Mouse (Mus musculus) layer of hippocampus, adult 2 months (tissue): Measurements from ENCODE around the gene Sqor. TPM values are rescaled to one million over a fixed set of nuclear protein-coding genes. Genes with fewer than 3 reads are reported as not detected.

Source experiments
- DNase-seq, 2 experiments: peaks; one replicate each; pipeline ENCODE4 v3.0.0; 2022; ENCODE audit warnings: low spot score in 2 of 2
- H3K27ac ChIP-seq: fragments of 200-600 bp; 2 replicates; pipeline ENCODE4 v1.8.1; 2022
- H3K4me3 ChIP-seq: fragments of 200-600 bp; 2 replicates; pipeline ENCODE4 v1.8.1; 2022; ENCODE audit warnings: mild to moderate bottlenecking
- CTCF ChIP-seq: fragments of 200-600 bp; conservative IDR thresholded peaks from 2 replicates; pipeline ENCODE4 v1.8.1; 2022; ENCODE audit warnings: antibody characterized with exemption, mild to moderate bottlenecking, moderate library complexity
- long read RNA-seq, 2 experiments: library from polyadenylated mRNA; stranded (forward); transcript quantifications; one replicate each; pipeline ENCODE4 v2.0.0; 2021; ENCODE audit warnings: borderline mapping rate in 2 of 2
- total RNA-seq, 2 experiments: library from RNA; stranded (reverse); gene quantifications; 2 replicates each; pipeline ENCODE4 v1.2.3; 2021

Sqor gene
- 1 to 10 TPM; 4.3 to 5.5 TPM for total RNA-seq
- long read RNA-seq, experiment 1, partial matches to known transcripts: 1 of 2 reads
- long read RNA-seq, experiment 1, other reads (novel, unspliced or antisense): 0 of 2 reads
- long read RNA-seq, experiment 2, partial matches to known transcripts: 0 of 2 reads
- long read RNA-seq, experiment 2, other reads (novel, unspliced or antisense): 0 of 2 reads

DNA sequence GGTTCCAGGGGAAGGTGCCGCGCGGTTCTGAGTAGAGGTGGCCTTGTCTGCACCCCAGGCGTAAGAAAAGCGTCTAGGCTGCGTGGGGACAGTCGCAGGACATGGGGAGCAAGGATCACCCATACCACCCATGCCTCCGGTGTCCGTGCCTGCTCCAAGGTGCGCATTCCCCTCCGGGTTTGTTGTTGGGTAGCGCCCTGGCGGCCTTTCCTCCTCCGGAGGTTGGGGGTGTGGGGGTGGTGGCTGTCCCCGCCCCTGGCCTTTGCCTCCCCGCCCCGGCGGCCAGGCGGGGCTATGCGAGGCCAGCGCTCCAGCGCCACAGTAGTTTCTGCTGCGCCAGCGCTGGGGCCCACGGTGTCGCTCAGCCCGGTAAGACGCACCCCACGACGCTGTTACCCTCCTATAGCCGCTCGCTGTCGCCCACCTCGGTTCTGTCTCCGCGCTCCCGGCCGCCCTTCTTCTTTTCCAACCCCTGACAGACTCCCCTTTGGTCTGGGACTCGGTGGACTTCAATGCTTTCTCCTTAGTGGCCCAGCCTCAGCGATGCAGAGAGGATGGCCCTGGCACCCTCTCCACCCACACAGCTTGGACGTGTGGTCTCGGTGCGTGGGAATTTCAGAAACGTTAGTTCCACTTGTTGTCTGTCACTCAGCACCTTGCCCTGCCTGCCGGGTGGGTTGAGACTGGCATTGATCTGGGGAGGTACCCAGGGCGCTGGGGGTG, at the start of gene Sqor:
Gene Sqor, plus strand, starts transcription at position 167 of the 723 bp plus-strand sequence.
- Histone ChIP-seq H3K27ac (peak within 1 kb of the TSS; percentile 74), H3K4me3 (peak within 1 kb of the TSS; percentile 63)
- DNase-seq: peak; percentile 10 to 30
- no peak; the same call in 1 of the 2 replicates for TF ChIP-seq CTCF

DNA sequence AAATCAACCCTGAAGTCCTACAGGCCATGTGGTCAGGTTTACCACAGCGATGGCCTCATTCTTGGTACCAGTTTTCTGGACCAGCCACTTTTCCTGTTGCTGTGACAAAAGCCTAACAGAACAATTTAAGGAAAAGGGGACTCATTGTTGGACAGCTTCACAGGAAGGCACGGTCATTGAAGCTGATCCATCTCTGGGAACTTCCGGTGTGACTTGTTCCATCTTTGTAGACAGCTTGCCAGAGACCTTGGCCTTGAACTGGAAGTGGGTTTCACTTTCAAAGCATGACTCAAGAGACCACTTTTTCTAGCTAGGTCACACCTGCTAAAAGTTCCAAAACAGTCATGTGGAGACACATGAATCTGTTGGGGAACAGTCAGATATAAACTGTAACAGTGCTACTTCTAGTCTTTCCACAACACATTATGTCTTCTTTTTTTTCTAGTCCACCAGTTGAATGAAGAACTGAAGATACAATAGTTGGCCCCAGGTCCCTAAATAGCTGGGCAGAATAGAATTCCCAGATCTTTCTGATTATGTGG, 48.7 kb upstream of the Sqor start:
- no peak for DNase-seq
- TF ChIP-seq CTCF: no peak
- H3K27ac ChIP-seq: no peak overlapping the region
- H3K4me3 ChIP-seq: no peak overlapping the region

DNA sequence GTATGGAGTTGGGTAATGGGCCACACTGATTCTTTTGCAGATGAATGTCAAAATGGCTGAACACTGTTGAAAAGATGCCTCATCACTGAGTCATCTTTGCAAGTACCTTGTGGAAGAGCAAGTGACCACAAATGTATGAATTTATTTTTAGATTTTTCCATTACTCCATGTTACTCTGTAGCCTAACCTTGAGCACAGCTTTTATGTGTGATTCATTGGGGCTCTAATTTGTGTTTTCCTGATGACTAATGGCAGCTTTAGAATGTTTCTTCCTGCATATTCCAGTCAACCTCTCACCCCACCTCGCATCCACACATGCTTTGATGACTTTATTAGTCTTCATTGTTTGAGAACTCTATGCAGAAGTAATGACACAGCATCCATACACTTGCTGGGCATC, 45.8 kb upstream of the Sqor start:
- no peak for DNase-seq
- H3K27ac ChIP-seq: no peak overlapping the region

DNA sequence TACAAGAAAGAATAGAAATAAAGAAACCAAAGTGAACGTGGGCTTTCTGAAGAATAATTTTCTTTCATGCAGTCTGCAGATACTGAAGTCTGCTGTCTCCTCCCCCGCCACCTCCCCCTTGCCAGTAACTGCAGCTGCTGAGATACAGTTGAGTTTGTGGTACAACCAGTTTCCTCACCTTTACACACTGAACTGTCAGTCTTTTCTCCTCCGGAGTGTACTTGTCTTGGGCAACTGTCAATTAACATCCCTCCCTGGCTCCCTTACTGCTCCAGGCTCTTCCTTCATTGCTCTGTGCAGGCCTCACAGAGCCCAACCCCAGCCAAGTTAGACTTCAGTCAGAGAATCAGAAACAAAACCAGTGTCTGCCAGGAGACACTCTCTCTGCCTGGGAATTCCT, 44.5 kb upstream of the Sqor start:
- TF ChIP-seq CTCF: no peak
- no peak for DNase-seq
- Histone ChIP-seq H3K27ac (no peak overlapping the region), H3K4me3 (no peak overlapping the region)

More for the DNA sequence above, 45.8 kb upstream of the Sqor start:
- TF ChIP-seq CTCF: no peak
- no peak overlapping the region for H3K4me3 ChIP-seq

DNA sequence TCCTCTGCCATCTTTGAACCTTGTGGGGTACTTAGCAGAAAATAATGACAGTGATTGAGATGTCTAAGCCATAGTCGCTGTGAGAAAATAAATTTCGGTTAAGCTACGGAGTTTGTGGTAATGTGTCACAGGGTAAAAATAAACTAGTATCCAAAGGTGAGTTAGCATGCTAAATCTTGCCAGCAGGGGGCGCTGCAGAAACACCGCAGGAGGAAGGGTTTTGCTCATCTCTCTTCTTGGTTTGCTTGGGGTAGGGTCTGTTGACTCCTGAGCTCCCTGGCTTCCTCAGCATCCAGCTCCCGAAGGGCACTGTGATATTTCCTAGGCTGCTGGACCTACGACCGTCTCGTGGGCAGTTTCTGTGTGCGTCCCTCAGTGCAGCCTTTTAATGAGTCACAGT, 39.4 kb upstream of the Sqor start:
- no peak for DNase-seq
- Histone ChIP-seq H3K27ac (no peak overlapping the region), H3K4me3 (no peak overlapping the region)
- TF ChIP-seq CTCF: peak; percentile 76

DNA sequence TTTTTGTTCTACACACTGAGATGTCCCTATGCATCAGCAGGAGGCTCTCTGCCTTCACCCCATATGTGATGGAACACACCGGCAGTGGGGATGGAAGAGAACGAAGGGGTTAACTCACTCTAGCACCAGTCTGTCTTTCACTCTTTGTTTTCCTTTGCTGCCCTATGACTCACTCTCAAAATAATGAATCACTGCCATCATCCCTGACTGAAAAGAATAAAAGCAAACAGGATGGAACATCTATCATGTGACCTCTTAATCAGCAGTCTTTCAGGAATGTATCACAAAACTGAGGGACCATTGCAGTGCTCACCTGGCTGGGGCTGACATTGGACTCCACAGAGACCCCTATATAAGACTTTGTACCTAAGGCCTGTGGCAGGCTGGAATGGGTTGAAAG, 33.6 kb upstream of the Sqor start:
- Histone ChIP-seq H3K27ac (no peak overlapping the region), H3K4me3 (no peak overlapping the region)
- no peak for DNase-seq
- TF ChIP-seq CTCF: no peak

DNA sequence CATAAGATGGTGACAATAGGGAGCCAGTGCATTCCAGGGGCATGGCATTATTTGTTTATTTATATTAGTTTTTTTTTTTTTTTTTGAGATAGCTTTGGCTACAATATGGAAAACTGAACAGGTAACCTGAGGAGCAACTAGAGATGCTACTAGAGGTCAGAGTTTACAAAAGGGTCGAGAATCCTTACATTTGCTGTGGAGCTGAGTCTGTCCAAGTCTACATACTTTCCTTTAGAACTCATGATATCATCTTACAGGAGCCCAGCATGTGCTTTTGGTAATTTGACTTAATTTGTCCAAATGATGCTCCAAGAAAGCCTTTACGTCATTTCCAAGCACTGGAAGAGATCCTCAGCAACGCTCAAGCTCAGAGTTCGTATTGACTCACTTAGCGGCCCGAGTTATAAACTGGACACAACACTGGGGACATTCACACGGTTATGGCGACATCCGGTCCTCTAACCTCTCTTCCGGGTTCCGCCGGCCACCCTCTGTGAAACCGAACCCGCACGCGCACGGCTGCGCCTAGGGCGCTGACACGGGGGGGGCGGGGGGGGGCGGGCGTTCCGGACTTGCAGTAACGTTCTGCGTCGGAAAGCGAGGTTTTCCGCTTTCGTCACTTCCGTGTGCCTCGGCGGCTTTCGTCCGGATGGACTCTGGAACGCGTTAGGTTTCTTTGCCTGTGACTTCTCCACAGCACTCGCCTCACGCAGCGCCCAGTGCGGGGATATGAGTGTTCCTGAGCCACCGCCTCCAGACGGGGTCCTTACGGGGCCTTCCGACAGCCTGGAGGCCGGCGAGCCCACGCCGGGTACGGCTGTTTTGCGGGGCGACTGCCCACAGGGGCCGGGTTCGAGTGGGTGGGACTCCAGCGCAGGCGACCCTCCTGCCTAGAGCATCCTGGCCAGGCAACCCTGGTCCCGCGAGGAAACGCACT, 26.9 kb upstream of the Sqor start, which contains the start of gene Bloc1s6:
Gene Bloc1s6, plus strand, starts transcription at position 610 of the 937 bp plus-strand sequence.
- peak; percentile 90 to 93 for DNase-seq
- H3K4me3 ChIP-seq: peak within 1 kb of the TSS; percentile 75
- H3K27ac ChIP-seq: peak within 1 kb of the TSS; percentile 98
- TF ChIP-seq CTCF: no peak

DNA sequence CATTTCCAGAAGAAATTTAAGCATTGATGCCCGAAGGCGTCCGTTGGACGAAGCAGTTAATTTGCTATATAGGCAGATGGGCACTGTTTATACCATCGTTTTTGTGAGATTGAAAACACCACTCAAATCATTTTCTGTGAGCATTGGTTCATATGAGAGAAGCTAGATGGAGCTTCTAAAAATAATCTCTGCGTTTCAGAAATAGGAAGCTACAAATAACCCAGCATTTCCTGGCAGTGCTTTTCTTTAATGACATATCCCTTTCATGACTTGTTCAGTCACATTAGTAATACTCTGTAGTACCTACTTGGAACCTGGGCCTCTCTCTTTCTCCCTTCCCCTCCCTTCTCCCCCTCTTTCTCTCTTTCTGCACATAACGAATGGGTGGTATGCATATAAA, 26.0 kb upstream of the Sqor start:
- TF ChIP-seq CTCF: no peak; the same call in 1 of the 2 replicates
- Histone ChIP-seq H3K4me3 (peak overlapping the region; percentile 75), H3K27ac (peak overlapping the region; percentile 98)
- DNase-seq: peak in 1 of 2 experiments; percentile 5

DNA sequence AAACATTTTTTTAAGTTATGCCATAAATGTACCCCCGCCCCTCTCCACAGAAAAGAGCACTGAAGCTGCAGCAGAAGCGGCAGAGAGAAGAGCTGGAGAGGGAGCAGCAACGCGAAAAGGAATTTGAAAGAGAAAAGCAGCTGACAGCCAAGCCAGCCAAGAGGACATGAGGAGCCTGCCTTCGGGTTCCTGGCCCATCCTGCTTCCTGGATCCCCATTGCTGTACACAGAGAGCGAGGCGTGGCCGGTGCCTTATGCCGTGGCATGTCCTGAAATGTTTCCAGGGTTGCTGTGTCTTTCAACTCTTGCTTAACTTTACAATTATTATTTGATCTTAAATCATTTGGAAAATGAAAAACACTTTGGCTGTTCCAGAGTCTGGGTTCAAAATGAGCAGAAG, 18.6 kb upstream of the Sqor start:
- Histone ChIP-seq H3K27ac (no peak overlapping the region), H3K4me3 (no peak overlapping the region)
- no peak for TF ChIP-seq CTCF
- no peak for DNase-seq

DNA sequence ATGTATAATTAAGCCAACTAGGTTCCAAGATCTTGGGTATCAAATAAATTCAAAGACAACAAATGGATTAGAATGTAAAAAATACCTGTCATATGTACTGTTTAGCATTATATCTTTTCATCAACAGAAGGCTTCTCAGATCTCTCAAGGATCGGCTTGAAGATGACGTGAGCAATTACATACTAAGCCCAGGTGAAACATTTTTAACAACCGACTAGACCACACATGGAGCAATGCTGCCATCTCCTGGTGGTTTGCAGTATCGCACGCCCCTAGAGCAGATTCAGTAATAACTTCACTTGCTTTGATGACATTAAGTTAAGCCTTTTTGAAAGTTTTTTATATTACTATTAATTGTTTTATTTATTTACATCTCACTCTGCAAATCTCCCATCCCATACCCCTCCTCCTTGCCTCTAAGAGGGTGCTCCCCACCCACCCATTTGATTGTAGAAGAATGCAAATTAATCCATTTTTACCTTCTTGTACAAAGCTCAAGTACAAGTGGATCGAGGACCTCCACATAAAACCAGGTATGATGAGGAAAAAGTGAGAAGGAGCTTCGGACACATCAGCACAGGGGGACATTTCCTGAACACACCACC, 11.2 kb upstream of the Sqor start:
- peak; percentile 99; the same call in 1 of the 2 replicates for TF ChIP-seq CTCF
- Histone ChIP-seq H3K4me3 (no peak overlapping the region), H3K27ac (no peak overlapping the region)
- peak in 1 of 2 experiments; percentile 71 for DNase-seq

DNA sequence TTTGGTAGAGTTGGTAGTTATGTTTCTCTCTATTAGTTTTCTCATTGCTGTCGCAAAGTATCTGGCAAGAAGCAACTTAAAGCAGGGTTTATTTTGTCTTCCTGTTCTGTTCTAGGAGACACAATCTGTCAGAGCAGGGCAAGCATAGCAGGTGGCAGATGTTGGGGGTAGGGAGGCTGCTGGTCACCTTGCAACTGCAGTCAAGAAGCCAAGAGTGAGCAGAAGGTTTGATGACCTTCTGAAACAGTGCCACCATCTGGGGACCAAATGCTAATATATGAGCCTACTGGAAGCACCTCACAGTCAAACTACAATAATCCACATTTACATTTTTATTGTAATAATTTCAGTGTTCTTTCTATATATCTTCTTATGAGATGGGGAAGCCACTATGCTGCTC, 5.2 kb upstream of the Sqor start:
- DNase-seq: no peak
- no peak for TF ChIP-seq CTCF
- Histone ChIP-seq H3K4me3 (no peak overlapping the region), H3K27ac (no peak overlapping the region)

DNA sequence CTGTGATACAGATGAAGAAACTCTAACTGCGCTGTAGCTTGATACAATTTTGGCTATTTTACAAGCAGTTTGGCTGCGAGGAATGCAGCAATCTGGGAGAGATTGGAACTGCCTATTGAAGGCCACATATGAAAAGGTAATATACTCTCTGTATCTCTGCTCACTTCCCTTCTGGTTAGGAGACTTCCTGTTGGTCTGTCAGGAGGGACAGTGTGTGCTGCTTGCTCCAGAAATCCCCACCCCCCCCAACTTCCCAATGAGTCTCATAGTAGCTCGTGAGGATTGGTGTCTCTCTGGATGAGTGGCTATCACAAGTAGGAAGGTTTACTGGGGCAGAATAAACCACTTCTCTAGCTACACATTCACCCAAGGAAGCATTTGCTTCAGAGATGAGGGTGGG, 2.0 kb upstream of the Sqor start:
- Histone ChIP-seq H3K4me3 (no peak overlapping the region), H3K27ac (no peak overlapping the region)
- TF ChIP-seq CTCF: no peak
- no peak for DNase-seq
